Mouse (Mus musculus): ENCODE results near the gene Ppa2.

Ppa2 gene

GRCm38 (mm10) chr3:133309954-133310808, at the start of gene Ppa2:
Gene Ppa2, plus strand, starts transcription at chr3:133310110.
- DNase-seq = peak; percentile 73

- peak; percentile 79 for DNase-seq
Observed at GRCm38 (mm10) chr3:133271887-133272286, 38.0 kb upstream of the Ppa2 start.

GRCm38 (mm10) chr3:133284587-133284986, 25.3 kb upstream of the Ppa2 start:
- DNase-seq = no peak

GRCm38 (mm10) chr3:133288795-133289194, 21.1 kb upstream of the Ppa2 start:
- DNase-seq = no peak

GRCm38 (mm10) chr3:133304328-133304727, 5.6 kb upstream of the Ppa2 start:
- no peak for DNase-seq

GRCm38 (mm10) chr3:133308361-133308760, 1.5 kb upstream of the Ppa2 start:
- no peak for DNase-seq

- no peak for DNase-seq
Observed at GRCm38 (mm10) chr3:133309359-133309758, 551 bp upstream of the Ppa2 start.

- no peak for DNase-seq
Observed at GRCm38 (mm10) chr3:133310809-133311179, 884 bp downstream of the Ppa2 start.

GRCm38 (mm10) chr3:133312331-133312730, 2.4 kb downstream of the Ppa2 start:
- no peak for DNase-seq

- no peak for DNase-seq
Observed at GRCm38 (mm10) chr3:133312850-133313249, 2.9 kb downstream of the Ppa2 start.

GRCm38 (mm10) chr3:133313491-133314199, 3.7 kb downstream of the Ppa2 start:
- no peak for DNase-seq

GRCm38 (mm10) chr3:133314475-133314874, 4.6 kb downstream of the Ppa2 start:
- peak; percentile 76 for DNase-seq

GRCm38 (mm10) chr3:133315011-133315410, 5.1 kb downstream of the Ppa2 start:
- no peak for DNase-seq

GRCm38 (mm10) chr3:133315647-133316046, 5.7 kb downstream of the Ppa2 start:
- no peak for DNase-seq

GRCm38 (mm10) chr3:133317845-133318244, 7.9 kb downstream of the Ppa2 start:
- DNase-seq = no peak

- DNase-seq = no peak
Observed at GRCm38 (mm10) chr3:133318596-133318995, 8.7 kb downstream of the Ppa2 start.

- DNase-seq = no peak
Observed at GRCm38 (mm10) chr3:133319795-133320194, 9.9 kb downstream of the Ppa2 start.

GRCm38 (mm10) chr3:133320313-133320712, 10.4 kb downstream of the Ppa2 start:
- no peak for DNase-seq

- DNase-seq = no peak
Observed at GRCm38 (mm10) chr3:133321928-133322327, 12.0 kb downstream of the Ppa2 start.

GRCm38 (mm10) chr3:133322552-133322951, 12.6 kb downstream of the Ppa2 start:
- no peak for DNase-seq

GRCm38 (mm10) chr3:133325135-133325534, 15.2 kb downstream of the Ppa2 start:
- DNase-seq = no peak

GRCm38 (mm10) chr3:133328551-133328950, 18.6 kb downstream of the Ppa2 start:
- DNase-seq = no peak

GRCm38 (mm10) chr3:133329406-133329805, 19.5 kb downstream of the Ppa2 start:
- DNase-seq = no peak

GRCm38 (mm10) chr3:133331184-133331866, 21.4 kb downstream of the Ppa2 start:
- no peak for DNase-seq
